Mouse (Mus musculus) embryonic fibroblast, embryonic 13.5 days (primary cell): Measurements from ENCODE around the gene Bcl2l10. TPM values are rescaled to one million over a fixed set of nuclear protein-coding genes. Genes with fewer than 3 reads are reported as not detected.
A peak's percentile ranks its signal among the peaks of the same experiment; 100 is the strongest.

Source experiments
- H3K27ac ChIP-seq: 2 replicates; pipeline ENCODE4 v1.5.1; 2012; ENCODE audit warnings: low read length, control low read depth, inconsistent platforms; ENCODE audit not compliant: insufficient read depth
- H3K4me1 ChIP-seq: 2 replicates; pipeline ENCODE4 v1.6.1; 2011; ENCODE audit warnings: low read length; ENCODE audit not compliant: control insufficient read depth, insufficient read depth
- H3K4me3 ChIP-seq: 2 replicates; pipeline ENCODE4 v1.5.1; 2011; ENCODE audit warnings: mild to moderate bottlenecking, control low read depth, low read length; ENCODE audit not compliant: insufficient read depth
- CTCF ChIP-seq: IDR thresholded peaks from 2 replicates; pipeline ENCODE4 v1.5.1; 2011; ENCODE audit warnings: mild to moderate bottlenecking, control low read depth, low read length, moderate library complexity, borderline replicate concordance; ENCODE audit not compliant: insufficient read depth
- POLR2A ChIP-seq: IDR thresholded peaks from 2 replicates; pipeline ENCODE4 v1.6.1; 2011; ENCODE audit warnings: low read depth, mild to moderate bottlenecking, control low read depth, low read length, moderate library complexity
- polyA plus RNA-seq: library from polyadenylated mRNA; stranded (reverse); fragments of >200 nt; gene quantifications from 2 replicates; pipeline ENCODE4 v1.2.4, GENCODE M21; 2011; ENCODE audit warnings: low read depth; ENCODE audit not compliant: missing spikeins, insufficient read length

Gene Bcl2l10
- polyA plus RNA-seq, 1 experiment: not detected

- H3K4me3 ChIP-seq: peak overlapping the region; percentile 66
- H3K4me1 ChIP-seq: 0 out of 2 replicates have a peak, but pooled peaks cover 5% of the 10 kb centered on the region
- TF ChIP-seq POLR2A: peak; percentile 67
- TF ChIP-seq CTCF: no peak
- H3K27ac ChIP-seq: peak overlapping the region; percentile 34; the same call in 1 of the 2 replicates
These were observed 33.6 kb upstream of the Bcl2l10 start for GRCm38 (mm10) chr9:75313832-75314516.

DNA sequence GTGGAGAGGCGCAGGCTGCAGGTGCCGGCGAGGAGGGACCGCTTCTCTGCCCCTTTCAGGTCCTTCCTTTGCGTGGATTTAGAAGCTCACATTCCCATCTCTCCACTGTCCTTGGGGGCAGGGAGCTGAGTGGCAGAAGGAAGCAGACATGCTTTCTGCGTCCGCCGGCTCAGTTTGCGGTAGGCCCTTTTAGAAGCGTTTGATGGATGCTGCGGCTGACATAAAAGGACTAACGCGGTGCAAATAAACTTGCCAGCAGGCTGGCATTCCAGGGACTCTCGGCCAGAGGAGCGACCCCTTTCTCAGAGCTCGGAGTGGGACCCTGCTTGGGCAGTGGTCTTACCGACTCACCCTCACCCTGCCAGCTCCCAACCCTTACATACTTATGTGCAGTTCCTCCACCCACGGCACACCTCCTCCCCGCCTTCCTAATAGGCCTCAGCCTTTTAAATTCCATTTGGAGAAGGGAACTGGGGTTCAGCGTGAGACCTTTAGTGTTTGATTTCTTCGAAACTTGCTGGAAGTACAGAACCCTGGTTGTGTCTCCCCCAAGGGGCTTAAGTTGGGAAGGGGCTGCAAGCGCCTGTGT, 32.9 kb upstream of the Bcl2l10 start:
- Histone ChIP-seq H3K4me3 (peak overlapping the region; percentile 66), H3K4me1 (0 out of 2 replicates have a peak, but pooled peaks cover 5% of the 10 kb centered on the region), H3K27ac (peak overlapping the region; percentile 34; the same call in 1 of the 2 replicates)
- TF ChIP-seq POLR2A (no peak), CTCF (no peak)

DNA sequence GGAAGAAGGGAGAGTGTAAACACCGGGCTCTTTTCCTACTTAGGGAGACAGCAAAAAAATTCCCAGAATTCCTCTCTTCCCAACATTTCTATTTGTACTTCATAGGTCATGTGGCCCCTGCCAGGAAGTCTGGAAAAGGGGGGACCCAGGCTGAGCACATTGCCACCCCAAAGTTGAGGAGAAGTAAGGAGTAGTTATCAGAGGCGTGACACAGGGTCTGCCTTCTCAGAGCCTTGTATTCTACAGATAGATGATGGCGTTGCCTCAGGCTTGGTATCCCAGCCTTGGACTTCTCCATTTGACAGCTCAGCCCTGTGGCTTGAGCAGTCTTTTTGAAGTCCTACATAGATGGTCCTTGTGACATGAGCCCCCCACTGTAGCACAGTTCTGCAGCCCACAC, 32.3 kb upstream of the Bcl2l10 start:
- H3K4me3 ChIP-seq: no peak overlapping the region
- 0 out of 2 replicates have a peak, but pooled peaks cover 5% of the 10 kb centered on the region for H3K4me1 ChIP-seq
- TF ChIP-seq POLR2A: no peak
- no peak for TF ChIP-seq CTCF
- H3K27ac ChIP-seq: no peak overlapping the region

DNA sequence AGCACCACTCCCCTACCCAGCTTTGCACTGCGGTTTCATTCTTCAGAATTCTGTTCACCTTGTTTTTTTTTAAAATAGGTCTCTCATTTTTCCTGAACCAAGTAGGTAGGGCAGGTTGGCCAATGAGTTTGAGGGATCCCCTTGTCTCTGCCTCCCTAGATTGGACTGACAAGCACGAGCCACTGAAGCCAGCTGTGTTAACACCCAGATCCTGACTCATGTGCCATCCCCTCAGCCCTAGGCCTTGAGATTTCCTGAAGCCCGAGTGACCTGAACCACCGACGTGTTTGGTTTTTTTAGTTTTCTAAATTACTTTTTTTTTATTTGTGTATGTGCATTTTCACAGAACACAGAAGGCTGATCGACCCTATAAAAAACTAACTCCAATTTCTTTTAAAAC, 30.8 kb upstream of the Bcl2l10 start:
- TF ChIP-seq POLR2A (no peak), CTCF (no peak)
- Histone ChIP-seq H3K4me1 (0 out of 2 replicates have a peak, but pooled peaks cover 5% of the 10 kb centered on the region), H3K27ac (no peak overlapping the region), H3K4me3 (no peak overlapping the region)

DNA sequence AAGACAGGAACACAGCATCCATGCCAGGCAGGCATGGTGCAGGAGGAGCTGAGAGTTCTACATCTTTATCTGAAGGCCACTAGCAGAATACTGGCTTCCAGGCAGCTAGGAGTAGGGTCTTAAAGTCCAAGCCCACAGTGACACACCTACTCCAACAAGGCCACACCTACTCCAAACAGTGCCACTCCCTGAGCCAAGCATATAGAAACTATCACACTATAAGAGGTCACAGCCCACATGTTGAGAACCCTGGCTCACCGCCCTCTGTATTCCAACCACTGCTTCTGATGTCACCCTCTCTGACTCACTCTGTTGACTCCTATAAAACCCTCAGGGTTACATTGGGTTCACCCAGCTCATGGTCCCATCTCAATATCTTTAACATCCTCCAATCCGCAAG, 29.4 kb upstream of the Bcl2l10 start:
- H3K27ac ChIP-seq: no peak overlapping the region
- 0 out of 2 replicates have a peak, but pooled peaks cover 5% of the 10 kb centered on the region for H3K4me1 ChIP-seq
- H3K4me3 ChIP-seq: no peak overlapping the region
- TF ChIP-seq CTCF (no peak), POLR2A (no peak)

DNA sequence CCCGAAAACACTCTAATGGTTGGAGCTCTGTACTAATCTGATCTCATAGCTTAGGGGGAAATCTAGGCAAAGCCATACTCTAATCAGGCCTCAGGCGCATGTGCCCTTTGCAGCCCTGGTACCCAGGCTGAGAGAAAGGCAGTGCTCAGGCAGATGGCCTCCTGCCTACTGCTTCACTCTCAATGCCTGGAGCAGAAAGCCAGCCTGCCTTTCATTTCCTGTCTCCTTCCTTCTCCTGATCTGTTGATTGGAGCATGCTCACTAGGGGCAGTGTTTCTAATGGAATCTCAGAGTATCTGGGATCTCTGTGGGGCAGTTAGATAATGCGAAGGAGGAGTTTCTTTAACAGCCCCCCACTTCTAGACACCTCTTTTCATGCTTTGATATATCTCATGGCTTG, 28.2 kb upstream of the Bcl2l10 start:
- Histone ChIP-seq H3K4me3 (no peak overlapping the region), H3K4me1 (0 out of 2 replicates have a peak, but pooled peaks cover 5% of the 10 kb centered on the region), H3K27ac (no peak overlapping the region)
- TF ChIP-seq POLR2A (no peak), CTCF (no peak)

GRCm38 (mm10) chr9:75322099-75322885, 25.3 kb upstream of the Bcl2l10 start:
- no peak overlapping the region for H3K27ac ChIP-seq
- TF ChIP-seq CTCF (no peak), POLR2A (no peak)
- H3K4me3 ChIP-seq: no peak overlapping the region
- 0 out of 2 replicates have a peak, but pooled peaks cover 2% of the 10 kb centered on the region for H3K4me1 ChIP-seq

- Histone ChIP-seq H3K4me3 (no peak overlapping the region), H3K27ac (no peak overlapping the region), H3K4me1 (no peaks in the 10 kb centered on the region)
- TF ChIP-seq POLR2A (no peak), CTCF (no peak)
These were observed 19.5 kb upstream of the Bcl2l10 start for GRCm38 (mm10) chr9:75328047-75328446.

- Histone ChIP-seq H3K4me1 (no peaks in the 10 kb centered on the region), H3K4me3 (no peak overlapping the region), H3K27ac (no peak overlapping the region)
- no peak for TF ChIP-seq POLR2A
- TF ChIP-seq CTCF: no peak
These were observed 16.7 kb upstream of the Bcl2l10 start for GRCm38 (mm10) chr9:75330821-75331220.

GRCm38 (mm10) chr9:75334440-75334839, 13.1 kb upstream of the Bcl2l10 start:
- no peak for TF ChIP-seq CTCF
- TF ChIP-seq POLR2A: no peak
- no peaks in the 10 kb centered on the region for H3K4me1 ChIP-seq
- H3K4me3 ChIP-seq: no peak overlapping the region
- H3K27ac ChIP-seq: no peak overlapping the region
